Mouse (Mus musculus): ENCODE measurements around the gene Rab20. TPM values are rescaled to one million over a fixed set of nuclear protein-coding genes. Genes with fewer than 3 reads are reported as not detected.
A peak's percentile ranks its signal among the peaks of the same experiment; 100 is the strongest.

The Rab20 gene
- polyA plus RNA-seq, 1 experiment: 1.6 TPM

DNA sequence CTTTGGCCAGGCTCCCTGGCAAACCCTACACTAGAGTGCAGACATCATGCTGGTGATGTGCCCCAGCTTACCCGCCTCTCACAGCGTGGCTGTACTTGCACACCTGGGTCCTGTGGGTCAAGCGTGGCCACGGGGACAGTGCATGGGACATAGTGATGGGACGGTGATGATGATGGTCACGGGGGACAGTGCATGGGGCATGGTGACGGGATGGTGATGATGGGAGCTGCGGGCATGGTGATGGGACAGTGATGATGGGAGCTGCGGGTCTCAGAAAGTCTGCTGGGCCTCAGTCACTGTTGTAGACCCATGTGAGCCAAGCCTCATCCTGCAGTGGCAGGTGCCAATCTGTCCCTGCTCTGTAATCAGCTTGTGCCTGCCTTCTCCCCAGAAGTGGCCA is 37.8 kb upstream of the Rab20 start:
- Histone ChIP-seq H3K9ac (ENCODE audit: low read depth, poor library complexity, severe bottlenecking) (no peak overlapping the region), H3K27me3 (ENCODE audit: control insufficient read depth, insufficient read depth, low read length, poor library complexity, severe bottlenecking) (no peaks in the 10 kb centered on the region), H3K27ac (ENCODE audit: insufficient read depth, low read length) (no peak overlapping the region), H3K36me3 (ENCODE audit: control insufficient read depth, insufficient read depth, low read length, poor library complexity, severe bottlenecking) (peaks cover 30% of the 10 kb centered on the region), H3K9me3 (replicated peaks; ENCODE audit: control insufficient read depth, insufficient read depth, low read length, poor library complexity, severe bottlenecking) (no peaks in the 10 kb centered on the region), H3K4me1 (ENCODE audit: control insufficient read depth, insufficient read depth, low read length) (no peaks in the 10 kb centered on the region), H3K4me3 (ENCODE audit: low read depth, low read length) (no peak overlapping the region)
- TF ChIP-seq POLR2A (IDR thresholded peaks at IDR 0.05; ENCODE audit: insufficient read depth, low read length): no peak
- no peak for TF ChIP-seq CTCF (IDR thresholded peaks at IDR 0.05; ENCODE audit: low read depth, low read length)
- TF ChIP-seq EP300 (IDR thresholded peaks at IDR 0.05; ENCODE audit: insufficient read depth, low read depth, low read length): no peak

DNA sequence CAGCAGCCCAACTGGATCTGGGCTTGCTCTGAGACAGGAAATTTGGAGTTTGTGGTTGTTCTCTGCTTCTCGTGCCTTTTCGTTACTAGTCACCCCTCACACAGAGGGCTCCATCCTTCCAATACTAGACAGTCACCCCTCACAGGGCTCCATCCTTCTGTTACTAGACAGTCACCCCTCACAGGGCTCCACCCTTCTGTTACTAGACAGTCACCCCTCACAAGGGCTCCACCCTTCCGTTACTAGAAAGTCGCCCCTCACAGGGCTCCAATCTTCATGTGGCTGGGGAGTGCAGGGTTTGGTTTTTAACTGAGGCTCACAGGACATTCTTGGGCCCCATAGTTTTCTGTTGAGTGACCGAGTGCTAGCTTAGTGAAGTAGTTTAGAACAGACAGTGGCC is 34.7 kb upstream of the Rab20 start:
- Histone ChIP-seq H3K27me3 (ENCODE audit: control insufficient read depth, insufficient read depth, low read length, poor library complexity, severe bottlenecking) (no peaks in the 10 kb centered on the region), H3K4me3 (ENCODE audit: low read depth, low read length) (no peak overlapping the region), H3K36me3 (ENCODE audit: control insufficient read depth, insufficient read depth, low read length, poor library complexity, severe bottlenecking) (peaks cover 52% of the 10 kb centered on the region), H3K4me1 (ENCODE audit: control insufficient read depth, insufficient read depth, low read length) (no peaks in the 10 kb centered on the region), H3K9me3 (replicated peaks; ENCODE audit: control insufficient read depth, insufficient read depth, low read length, poor library complexity, severe bottlenecking) (no peaks in the 10 kb centered on the region), H3K27ac (ENCODE audit: insufficient read depth, low read length) (no peak overlapping the region), H3K9ac (ENCODE audit: low read depth, poor library complexity, severe bottlenecking) (no peak overlapping the region)
- no peak for TF ChIP-seq EP300 (IDR thresholded peaks at IDR 0.05; ENCODE audit: insufficient read depth, low read depth, low read length)

DNA sequence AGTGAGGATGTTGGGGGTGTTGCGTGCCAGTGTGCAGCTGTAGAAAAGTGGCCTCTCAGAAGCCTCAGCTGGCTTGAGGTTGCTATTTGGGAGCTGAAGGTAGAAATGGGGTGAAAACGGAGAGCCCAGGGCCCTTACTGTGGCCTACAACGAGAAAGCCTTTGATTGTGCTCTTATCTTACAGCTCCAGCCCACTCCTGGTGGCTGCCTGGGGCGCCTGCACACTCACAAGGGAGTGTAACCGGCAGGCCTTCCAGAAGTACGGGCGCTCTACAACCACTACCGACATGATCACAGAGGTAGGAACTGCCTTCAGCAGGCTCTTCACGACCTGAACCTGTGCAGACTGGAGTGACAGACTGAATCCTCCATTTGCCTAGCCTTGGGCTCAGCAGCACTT is 34.2 kb upstream of the Rab20 start:
- Histone ChIP-seq H3K4me1 (ENCODE audit: control insufficient read depth, insufficient read depth, low read length) (no peaks in the 10 kb centered on the region), H3K36me3 (ENCODE audit: control insufficient read depth, insufficient read depth, low read length, poor library complexity, severe bottlenecking) (peaks cover 55% of the 10 kb centered on the region)

DNA sequence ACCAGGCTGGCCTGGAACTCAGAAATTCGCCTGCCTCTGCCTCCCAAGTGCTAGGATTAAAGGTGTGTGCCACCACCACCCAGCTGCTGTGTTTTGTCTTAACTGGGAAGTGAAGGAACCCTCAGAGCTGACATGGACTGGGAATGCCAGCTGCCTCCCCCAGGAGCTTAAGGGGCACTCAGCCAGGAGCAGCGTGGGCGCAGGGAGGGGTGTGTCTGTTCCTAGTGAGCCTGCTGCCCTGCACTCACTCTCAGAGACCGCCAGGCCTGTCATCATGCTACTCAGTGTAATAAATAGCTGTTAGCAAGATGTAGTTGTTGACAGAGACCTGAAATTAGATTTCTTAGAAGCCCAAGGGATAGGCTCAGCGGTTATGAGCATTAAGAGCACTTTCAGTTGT is 32.5 kb upstream of the Rab20 start:
- H3K27ac ChIP-seq (ENCODE audit: insufficient read depth, low read length): no peak overlapping the region
- TF ChIP-seq CTCF (IDR thresholded peaks at IDR 0.05; ENCODE audit: low read depth, low read length): no peak
- H3K4me3 ChIP-seq (ENCODE audit: low read depth, low read length): no peak overlapping the region
- no peaks in the 10 kb centered on the region for H3K9me3 ChIP-seq (replicated peaks; ENCODE audit: control insufficient read depth, insufficient read depth, low read length, poor library complexity, severe bottlenecking)
- peaks cover 53% of the 10 kb centered on the region for H3K36me3 ChIP-seq (ENCODE audit: control insufficient read depth, insufficient read depth, low read length, poor library complexity, severe bottlenecking)
- no peaks in the 10 kb centered on the region for H3K27me3 ChIP-seq (ENCODE audit: control insufficient read depth, insufficient read depth, low read length, poor library complexity, severe bottlenecking)
- no peaks in the 10 kb centered on the region for H3K4me1 ChIP-seq (ENCODE audit: control insufficient read depth, insufficient read depth, low read length)
- H3K9ac ChIP-seq (ENCODE audit: low read depth, poor library complexity, severe bottlenecking): no peak overlapping the region

More for the DNA sequence above, 34.2 kb upstream of the Rab20 start:
- H3K27me3 ChIP-seq (ENCODE audit: control insufficient read depth, insufficient read depth, low read length, poor library complexity, severe bottlenecking): no peaks in the 10 kb centered on the region
- no peak overlapping the region for H3K27ac ChIP-seq (ENCODE audit: insufficient read depth, low read length)
- no peak overlapping the region for H3K4me3 ChIP-seq (ENCODE audit: low read depth, low read length)
- TF ChIP-seq CTCF (IDR thresholded peaks at IDR 0.05; ENCODE audit: low read depth, low read length) (no peak), POLR2A (IDR thresholded peaks at IDR 0.05; ENCODE audit: insufficient read depth, low read length) (no peak), EP300 (IDR thresholded peaks at IDR 0.05; ENCODE audit: insufficient read depth, low read depth, low read length) (no peak)
- no peak overlapping the region for H3K9ac ChIP-seq (ENCODE audit: low read depth, poor library complexity, severe bottlenecking)
- H3K9me3 ChIP-seq (replicated peaks; ENCODE audit: control insufficient read depth, insufficient read depth, low read length, poor library complexity, severe bottlenecking): no peaks in the 10 kb centered on the region

DNA sequence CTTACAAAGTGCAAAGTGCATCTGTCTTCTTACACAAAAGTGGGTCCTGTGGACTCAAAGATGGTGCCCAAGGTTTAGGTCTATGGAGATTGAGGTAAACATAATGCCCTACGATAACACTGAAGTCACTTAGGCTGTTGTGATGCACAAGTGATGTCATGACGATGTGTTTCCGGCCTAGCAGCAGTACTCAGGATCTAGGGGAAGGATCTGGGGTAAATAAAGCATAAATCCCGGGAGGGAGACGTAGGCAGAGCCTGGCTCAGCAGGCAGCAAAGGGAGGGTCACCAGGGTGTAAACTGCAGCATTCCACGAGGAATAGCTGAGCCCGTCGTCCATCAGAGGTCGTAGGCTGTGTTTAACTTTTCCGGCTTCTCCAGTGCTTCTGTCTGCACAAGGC is 30.4 kb upstream of the Rab20 start:
- Histone ChIP-seq H3K9me3 (replicated peaks; ENCODE audit: control insufficient read depth, insufficient read depth, low read length, poor library complexity, severe bottlenecking) (no peaks in the 10 kb centered on the region), H3K27me3 (ENCODE audit: control insufficient read depth, insufficient read depth, low read length, poor library complexity, severe bottlenecking) (no peaks in the 10 kb centered on the region), H3K9ac (ENCODE audit: low read depth, poor library complexity, severe bottlenecking) (no peak overlapping the region), H3K4me3 (ENCODE audit: low read depth, low read length) (no peak overlapping the region), H3K4me1 (ENCODE audit: control insufficient read depth, insufficient read depth, low read length) (no peaks in the 10 kb centered on the region), H3K36me3 (ENCODE audit: control insufficient read depth, insufficient read depth, low read length, poor library complexity, severe bottlenecking) (peaks cover 58% of the 10 kb centered on the region), H3K27ac (ENCODE audit: insufficient read depth, low read length) (no peak overlapping the region)
- TF ChIP-seq CTCF (IDR thresholded peaks at IDR 0.05; ENCODE audit: low read depth, low read length) (no peak), EP300 (IDR thresholded peaks at IDR 0.05; ENCODE audit: insufficient read depth, low read depth, low read length) (no peak), POLR2A (IDR thresholded peaks at IDR 0.05; ENCODE audit: insufficient read depth, low read length) (no peak)

DNA sequence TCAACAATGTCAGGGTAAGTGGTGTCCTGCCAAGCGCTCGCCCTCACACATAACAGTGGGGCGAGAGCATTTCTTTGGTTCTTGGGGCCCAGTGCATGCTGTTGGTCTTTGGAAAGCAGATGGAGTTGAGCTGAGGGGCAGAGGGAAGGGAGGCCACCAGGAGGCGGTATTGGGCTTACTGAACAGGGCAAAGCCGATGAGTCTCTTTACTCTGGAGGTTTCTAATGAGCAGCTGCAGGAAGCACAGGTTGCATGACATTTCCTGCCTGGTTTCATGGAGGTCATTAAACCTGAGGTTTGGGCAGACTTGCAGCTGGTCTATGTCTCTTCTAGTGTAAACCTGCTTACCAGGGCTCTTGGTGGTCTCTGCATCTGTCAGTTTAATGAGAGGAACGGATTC is 28.3 kb upstream of the Rab20 start:
- H3K9ac ChIP-seq (ENCODE audit: low read depth, poor library complexity, severe bottlenecking): no peak overlapping the region
- H3K4me1 ChIP-seq (ENCODE audit: control insufficient read depth, insufficient read depth, low read length): no peaks in the 10 kb centered on the region
- TF ChIP-seq EP300 (IDR thresholded peaks at IDR 0.05; ENCODE audit: insufficient read depth, low read depth, low read length) (no peak), CTCF (IDR thresholded peaks at IDR 0.05; ENCODE audit: low read depth, low read length) (peak; percentile 75), POLR2A (IDR thresholded peaks at IDR 0.05; ENCODE audit: insufficient read depth, low read length) (no peak)
- H3K9me3 ChIP-seq (replicated peaks; ENCODE audit: control insufficient read depth, insufficient read depth, low read length, poor library complexity, severe bottlenecking): no peaks in the 10 kb centered on the region
- no peak overlapping the region for H3K4me3 ChIP-seq (ENCODE audit: low read depth, low read length)
- no peaks in the 10 kb centered on the region for H3K27me3 ChIP-seq (ENCODE audit: control insufficient read depth, insufficient read depth, low read length, poor library complexity, severe bottlenecking)
- H3K27ac ChIP-seq (ENCODE audit: insufficient read depth, low read length): no peak overlapping the region
- peaks cover 47% of the 10 kb centered on the region for H3K36me3 ChIP-seq (ENCODE audit: control insufficient read depth, insufficient read depth, low read length, poor library complexity, severe bottlenecking)
